Mouse (Mus musculus) adrenal gland, adult 10 weeks (tissue): Measurements from ENCODE around the gene Vsir. TPM values are rescaled to one million over a fixed set of nuclear protein-coding genes. Genes with fewer than 3 reads are reported as not detected.

Experiments used
- polyA plus RNA-seq: library from polyadenylated mRNA; stranded (reverse); fragments of 350-450 nt; fragmentation: Illumina TruSeq; extraction: RNeasy Lipid Tissue Mini Kit (QIAGEN cat#74804); gene quantifications from one replicate; pipeline ENCODE4 v1.2.3, GENCODE M21; 2014; ENCODE audit warnings: low read depth, low replicate concordance

The Vsir gene
- polyA plus RNA-seq = 2.7 TPM

GRCm38 (mm10) chr10:60346701-60347405, at the start of gene Vsir:
Gene Vsir, plus strand, starts transcription at chr10:60346851.

GRCm38 (mm10) chr10:60399449-60399848, 52.8 kb downstream of the Vsir start, which contains the start of gene Gm17455:
Gene Gm17455, plus strand, starts transcription at chr10:60399726.

Other genes starting within 250 kb of the Vsir start
- 19.0 TPM for gene Spock2, start 240.6 kb upstream of the Vsir start, polyA plus RNA-seq
- gene Chst3, start 127.6 kb upstream of the Vsir start, polyA plus RNA-seq = 0.99 TPM
- gene Psap, start 69.2 kb upstream of the Vsir start, polyA plus RNA-seq = 152 TPM
- not detected for gene Gm17455, start 52.9 kb downstream of the Vsir start, polyA plus RNA-seq